Mouse (Mus musculus): ENCODE measurements around the gene Gm4763. TPM values are rescaled to one million over a fixed set of nuclear protein-coding genes. Genes with fewer than 3 reads are reported as not detected.

Gene Gm4763
- total RNA-seq, 2 experiments from 2014 or later, result not detected

Other genes starting within 250 kb of the Gm4763 start
- not detected in 2 replicates for gene Cadm4, start 244.9 kb downstream of the Gm4763 start, total RNA-seq (2014; fragmentation: Nextera tagmentation)
- not detected in 2 replicates for gene Cadm4, start 244.9 kb downstream of the Gm4763 start, total RNA-seq (2017)
- gene Zfp428, start 219.9 kb downstream of the Gm4763 start, total RNA-seq (2014; fragmentation: Nextera tagmentation), result 1.5 and 4.0 TPM in 2 replicates
- gene Zfp428, start 219.9 kb downstream of the Gm4763 start, total RNA-seq (2017), result 2.2 and 2.7 TPM in 2 replicates
- not detected in 2 replicates for gene AC161166.1, start 214.5 kb downstream of the Gm4763 start, total RNA-seq (2014; fragmentation: Nextera tagmentation)
- gene AC161166.1, start 214.5 kb downstream of the Gm4763 start, total RNA-seq (2017), result not detected in 2 replicates
- gene Irgq, start 196.2 kb downstream of the Gm4763 start, total RNA-seq (2014; fragmentation: Nextera tagmentation), result 5.1 and 5.9 TPM in 2 replicates
- gene Irgq, start 196.2 kb downstream of the Gm4763 start, total RNA-seq (2017), result 3.3 and 4.2 TPM in 2 replicates
- gene Pinlyp, start 180.8 kb downstream of the Gm4763 start, total RNA-seq (2014; fragmentation: Nextera tagmentation), result not detected in 2 replicates
- not detected in 2 replicates for gene Pinlyp, start 180.8 kb downstream of the Gm4763 start, total RNA-seq (2017)
- 72.6 and 80.6 TPM in 2 replicates for gene Xrcc1, start 180.6 kb downstream of the Gm4763 start, total RNA-seq (2014; fragmentation: Nextera tagmentation)
- 38.6 and 40.9 TPM in 2 replicates for gene Xrcc1, start 180.6 kb downstream of the Gm4763 start, total RNA-seq (2017)
- gene Ethe1, start 139.4 kb downstream of the Gm4763 start, total RNA-seq (2014; fragmentation: Nextera tagmentation), result 50.4 and 71.3 TPM in 2 replicates
- gene Ethe1, start 139.4 kb downstream of the Gm4763 start, total RNA-seq (2017), result 23.4 and 28.3 TPM in 2 replicates
- gene Zfp575, start 139.3 kb downstream of the Gm4763 start, total RNA-seq (2014; fragmentation: Nextera tagmentation), result 0.41 and 0.75 TPM in 2 replicates
- not detected in 2 replicates for gene Zfp575, start 139.3 kb downstream of the Gm4763 start, total RNA-seq (2017)
- 1.8 and 6.4 TPM in 2 replicates for gene Phldb3, start 116.1 kb downstream of the Gm4763 start, total RNA-seq (2014; fragmentation: Nextera tagmentation)
- gene Phldb3, start 116.1 kb downstream of the Gm4763 start, total RNA-seq (2017), result 7.6 and 13.5 TPM in 2 replicates
- gene Lypd3, start 90.4 kb downstream of the Gm4763 start, total RNA-seq (2014; fragmentation: Nextera tagmentation), result not detected in 2 replicates
- not detected in 2 replicates for gene Lypd3, start 90.4 kb downstream of the Gm4763 start, total RNA-seq (2017)
- gene Tex101, start 50.2 kb downstream of the Gm4763 start, total RNA-seq (2014; fragmentation: Nextera tagmentation), result not detected in 2 replicates
- not detected in 2 replicates for gene Tex101, start 50.2 kb downstream of the Gm4763 start, total RNA-seq (2017)
- gene BC049730, start 17.7 kb downstream of the Gm4763 start, total RNA-seq (2014; fragmentation: Nextera tagmentation), result not detected in 2 replicates
- gene BC049730, start 17.7 kb downstream of the Gm4763 start, total RNA-seq (2017), result not detected in 2 replicates
- 0.43 and 1.3 TPM in 2 replicates for gene Cd177, start 33.4 kb upstream of the Gm4763 start, total RNA-seq (2014; fragmentation: Nextera tagmentation)
- gene Cd177, start 33.4 kb upstream of the Gm4763 start, total RNA-seq (2017), result 18.1 and 21.1 TPM in 2 replicates
- gene Ceacam10, start 50.3 kb upstream of the Gm4763 start, total RNA-seq (2014; fragmentation: Nextera tagmentation), result not detected in 2 replicates
- gene Ceacam10, start 50.3 kb upstream of the Gm4763 start, total RNA-seq (2017), result 0.82 and 4.9 TPM in 2 replicates
- gene Gm9844, start 135.3 kb upstream of the Gm4763 start, total RNA-seq (2014; fragmentation: Nextera tagmentation), result 3.2 and 7.1 TPM in 2 replicates
- gene Gm9844, start 135.3 kb upstream of the Gm4763 start, total RNA-seq (2017), result 3.6 and 12.8 TPM in 2 replicates
- not detected in 2 replicates for gene Lypd4, start 143.0 kb upstream of the Gm4763 start, total RNA-seq (2014; fragmentation: Nextera tagmentation)
- gene Lypd4, start 143.0 kb upstream of the Gm4763 start, total RNA-seq (2017), result not detected in 2 replicates
- not detected in 2 replicates for gene Dmrtc2, start 143.1 kb upstream of the Gm4763 start, total RNA-seq (2014; fragmentation: Nextera tagmentation)
- gene Dmrtc2, start 143.1 kb upstream of the Gm4763 start, total RNA-seq (2017), result not detected in 2 replicates
- 4,360 and 4,453 TPM in 2 replicates for gene Rps19, start 157.5 kb upstream of the Gm4763 start, total RNA-seq (2014; fragmentation: Nextera tagmentation)
- gene Rps19, start 157.5 kb upstream of the Gm4763 start, total RNA-seq (2017), result 1,417 and 1,663 TPM in 2 replicates
- not detected in 2 replicates for gene Cd79a, start 170.5 kb upstream of the Gm4763 start, total RNA-seq (2014; fragmentation: Nextera tagmentation)
- not detected in 2 replicates for gene Cd79a, start 170.5 kb upstream of the Gm4763 start, total RNA-seq (2017)
- gene Arhgef1, start 176.0 kb upstream of the Gm4763 start, total RNA-seq (2014; fragmentation: Nextera tagmentation), result 81.5 and 141 TPM in 2 replicates
- gene Arhgef1, start 176.0 kb upstream of the Gm4763 start, total RNA-seq (2017), result 36.5 and 50.2 TPM in 2 replicates
- not detected in 2 replicates for gene Gm4881, start 217.6 kb upstream of the Gm4763 start, total RNA-seq (2014; fragmentation: Nextera tagmentation)
- gene Gm4881, start 217.6 kb upstream of the Gm4763 start, total RNA-seq (2017), result not detected in 2 replicates
- gene Rabac1, start 245.8 kb upstream of the Gm4763 start, total RNA-seq (2014; fragmentation: Nextera tagmentation), result 112 and 164 TPM in 2 replicates
- gene Rabac1, start 245.8 kb upstream of the Gm4763 start, total RNA-seq (2017), result 118 and 121 TPM in 2 replicates

All from granulocyte monocyte progenitor cell, adult 5-6 weeks (primary cell).